Mouse (Mus musculus) liver, postnatal 0 days (tissue): ENCODE measurements around the gene Lkaaear1.

Experiments
- CTCF ChIP-seq: sonication (generic); IDR thresholded peaks from 2 replicates; pipeline ENCODE4 v1.5.1; 2016; ENCODE audit warnings: antibody characterized with exemption, low read depth
- EP300 ChIP-seq: IDR thresholded peaks from 2 replicates; pipeline ENCODE4 v1.6.1; 2016; ENCODE audit warnings: antibody characterized with exemption, low read depth, mild to moderate bottlenecking

- TF ChIP-seq EP300 (no peak), CTCF (no peak)
Observed at GRCm38 (mm10) chr2:181673501-181673900, 24.7 kb downstream of the Lkaaear1 start.
